Mouse (Mus musculus) cortical plate, adult 2 months (tissue): ENCODE results near the gene Mmrn1. TPM values are rescaled to one million over a fixed set of nuclear protein-coding genes. Genes with fewer than 3 reads are reported as not detected.

Experiments
- H3K27ac ChIP-seq: fragments of 200-500 bp; 2 replicates; pipeline ENCODE4 v1.5.1; 2012; ENCODE audit warnings: low read length, control low read depth, inconsistent platforms; ENCODE audit not compliant: insufficient read depth
- H3K4me1 ChIP-seq: fragments of 200-500 bp; 2 replicates; pipeline ENCODE4 v1.6.1; 2011; ENCODE audit warnings: low read length; ENCODE audit not compliant: control insufficient read depth, insufficient read depth
- H3K4me3 ChIP-seq: fragments of 200-500 bp; 2 replicates; pipeline ENCODE4 v1.5.1; 2011; ENCODE audit warnings: mild to moderate bottlenecking, low read length, control low read depth; ENCODE audit not compliant: insufficient read depth
- CTCF ChIP-seq: fragments of 200-500 bp; IDR thresholded peaks from 2 replicates; pipeline ENCODE4 v1.5.1; 2011; ENCODE audit warnings: mild to moderate bottlenecking, control low read depth, low read length; ENCODE audit not compliant: insufficient read depth; ENCODE audit errors: extremely low read depth
- POLR2A ChIP-seq: fragments of 200-500 bp; IDR thresholded peaks from 2 replicates; pipeline ENCODE4 v1.6.1; 2011; ENCODE audit warnings: mild to moderate bottlenecking, low read length, control low read depth; ENCODE audit not compliant: insufficient read depth; ENCODE audit errors: extremely low read depth
- polyA plus RNA-seq: library from polyadenylated mRNA; depleted of rRNA; stranded (reverse); fragments of >200 nt; gene quantifications from 2 replicates; pipeline ENCODE4 v1.2.3, GENCODE M21; 2012

Mmrn1 gene
- polyA plus RNA-seq, 1 experiment = not detected

- Histone ChIP-seq H3K4me1 (no peaks in the 10 kb centered on the region), H3K4me3 (no peak overlapping the region), H3K27ac (no peak overlapping the region)
- no peak for TF ChIP-seq POLR2A
- no peak for TF ChIP-seq CTCF
These were observed 36.5 kb downstream of the Mmrn1 start for GRCm38 (mm10) chr6:60961285-60961684.

- no peaks in the 10 kb centered on the region for H3K4me1 ChIP-seq
- no peak overlapping the region for H3K4me3 ChIP-seq
- TF ChIP-seq POLR2A = no peak
- TF ChIP-seq CTCF = no peak
- H3K27ac ChIP-seq = no peak overlapping the region
These were observed 37.1 kb downstream of the Mmrn1 start for GRCm38 (mm10) chr6:60961838-60962237.

- no peak for TF ChIP-seq POLR2A
- no peak for TF ChIP-seq CTCF
These were observed 37.9 kb downstream of the Mmrn1 start for GRCm38 (mm10) chr6:60962668-60963067.

GRCm38 (mm10) chr6:60963726-60964125, 39.0 kb downstream of the Mmrn1 start:
- TF ChIP-seq POLR2A = no peak
- TF ChIP-seq CTCF = no peak
- Histone ChIP-seq H3K4me3 (no peak overlapping the region), H3K27ac (no peak overlapping the region), H3K4me1 (no peaks in the 10 kb centered on the region)

More at GRCm38 (mm10) chr6:60962668-60963067, 37.9 kb downstream of the Mmrn1 start:
- Histone ChIP-seq H3K27ac (no peak overlapping the region), H3K4me3 (no peak overlapping the region), H3K4me1 (no peaks in the 10 kb centered on the region)

- no peak overlapping the region for H3K27ac ChIP-seq
- no peak overlapping the region for H3K4me3 ChIP-seq
- H3K4me1 ChIP-seq = no peaks in the 10 kb centered on the region
- no peak for TF ChIP-seq POLR2A
- TF ChIP-seq CTCF = no peak
These were observed 42.2 kb downstream of the Mmrn1 start for GRCm38 (mm10) chr6:60966931-60967330.

GRCm38 (mm10) chr6:60969407-60969806, 44.6 kb downstream of the Mmrn1 start:
- Histone ChIP-seq H3K27ac (no peak overlapping the region), H3K4me1 (no peaks in the 10 kb centered on the region), H3K4me3 (no peak overlapping the region)
- TF ChIP-seq POLR2A = no peak
- TF ChIP-seq CTCF = no peak

GRCm38 (mm10) chr6:60970811-60971210, 46.0 kb downstream of the Mmrn1 start:
- Histone ChIP-seq H3K27ac (no peak overlapping the region), H3K4me3 (no peak overlapping the region), H3K4me1 (no peaks in the 10 kb centered on the region)
- no peak for TF ChIP-seq POLR2A
- TF ChIP-seq CTCF = no peak

GRCm38 (mm10) chr6:60978610-60979009, 53.8 kb downstream of the Mmrn1 start:
- H3K27ac ChIP-seq = no peak overlapping the region
- H3K4me3 ChIP-seq = no peak overlapping the region
- no peaks in the 10 kb centered on the region for H3K4me1 ChIP-seq
- TF ChIP-seq CTCF = no peak
- TF ChIP-seq POLR2A = no peak

GRCm38 (mm10) chr6:60979039-60979438, 54.3 kb downstream of the Mmrn1 start:
- no peaks in the 10 kb centered on the region for H3K4me1 ChIP-seq
- no peak overlapping the region for H3K4me3 ChIP-seq
- no peak for TF ChIP-seq CTCF
- TF ChIP-seq POLR2A = no peak
- H3K27ac ChIP-seq = no peak overlapping the region

- TF ChIP-seq POLR2A (no peak), CTCF (no peak)
- Histone ChIP-seq H3K27ac (no peak overlapping the region), H3K4me3 (no peak overlapping the region), H3K4me1 (no peaks in the 10 kb centered on the region)
These were observed 59.6 kb downstream of the Mmrn1 start for GRCm38 (mm10) chr6:60984360-60984759.

GRCm38 (mm10) chr6:60985919-60986318, 61.1 kb downstream of the Mmrn1 start:
- TF ChIP-seq POLR2A (no peak), CTCF (no peak)
- Histone ChIP-seq H3K4me3 (no peak overlapping the region), H3K4me1 (no peaks in the 10 kb centered on the region), H3K27ac (no peak overlapping the region)
